Mouse (Mus musculus): Measurements from ENCODE around the gene Ets1. TPM values are rescaled to one million over a fixed set of nuclear protein-coding genes. Genes with fewer than 3 reads are reported as not detected.

Gene Ets1
- polyA plus RNA-seq, 1 experiment from 2014 or later, result 21.7 TPM

GRCm38 (mm10) chr9:32717268-32717920, 81.4 kb downstream of the Ets1 start:
- WGBS, result 76% methylated on average over 12 of the region's 12 CpGs
- 0 out of 2 replicates have a peak, but pooled peaks cover 3% of the 10 kb centered on the region for H3K27me3 ChIP-seq (ENCODE audit: control insufficient read depth, insufficient read depth, low read length)
- no peaks in the 10 kb centered on the region for H3K9me3 ChIP-seq (ENCODE audit: control insufficient read depth, low read length)
- no peak overlapping the region for H3K4me3 ChIP-seq (ENCODE audit: low read depth, low read length)
- H3K36me3 ChIP-seq (ENCODE audit: control insufficient read depth, insufficient read depth, low read length), result no peaks in the 10 kb centered on the region
- H3K4me2 ChIP-seq, result no peak overlapping the region
- DNase-seq (ENCODE audit: low spot score, missing footprints) (no peak), ATAC-seq (ENCODE audit: low FRiP score) (no peak)
- H3K27ac ChIP-seq (ENCODE audit: low read depth, low read length), result no peak overlapping the region
- no peak overlapping the region for H3K9ac ChIP-seq (ENCODE audit: low read length)
- H3K4me1 ChIP-seq (ENCODE audit: control insufficient read depth, insufficient read depth, low read length), result peaks cover 7% of the 10 kb centered on the region

- Histone ChIP-seq H3K36me3 (ENCODE audit: control insufficient read depth, insufficient read depth, low read length) (no peaks in the 10 kb centered on the region), H3K4me2 (no peak overlapping the region), H3K9me3 (ENCODE audit: control insufficient read depth, low read length) (no peaks in the 10 kb centered on the region), H3K9ac (ENCODE audit: low read length) (no peak overlapping the region), H3K4me3 (ENCODE audit: low read depth, low read length) (no peak overlapping the region), H3K4me1 (ENCODE audit: control insufficient read depth, insufficient read depth, low read length) (peaks cover 7% of the 10 kb centered on the region), H3K27me3 (ENCODE audit: control insufficient read depth, insufficient read depth, low read length) (0 out of 2 replicates have a peak, but pooled peaks cover 3% of the 10 kb centered on the region), H3K27ac (ENCODE audit: low read depth, low read length) (no peak overlapping the region)
- ATAC-seq (ENCODE audit: low FRiP score) (no peak), DNase-seq (ENCODE audit: low spot score, missing footprints) (no peak)
- WGBS, result 73% methylated on average over 9 of the region's 9 CpGs
Measured at GRCm38 (mm10) chr9:32717931-32718820, 82.2 kb downstream of the Ets1 start.

GRCm38 (mm10) chr9:32718868-32719267, 82.8 kb downstream of the Ets1 start:
- H3K36me3 ChIP-seq (ENCODE audit: control insufficient read depth, insufficient read depth, low read length), result no peaks in the 10 kb centered on the region
- H3K27me3 ChIP-seq (ENCODE audit: control insufficient read depth, insufficient read depth, low read length), result 0 out of 2 replicates have a peak, but pooled peaks cover 3% of the 10 kb centered on the region
- H3K4me1 ChIP-seq (ENCODE audit: control insufficient read depth, insufficient read depth, low read length), result peaks cover 7% of the 10 kb centered on the region
- H3K27ac ChIP-seq (ENCODE audit: low read depth, low read length), result no peak overlapping the region
- DNase-seq (ENCODE audit: low spot score, missing footprints), result no peak
- 87% methylated on average over 4 of the region's 4 CpGs for WGBS
- no peaks in the 10 kb centered on the region for H3K9me3 ChIP-seq (ENCODE audit: control insufficient read depth, low read length)
- no peak for ATAC-seq (ENCODE audit: low FRiP score)
- no peak overlapping the region for H3K4me2 ChIP-seq
- no peak overlapping the region for H3K4me3 ChIP-seq (ENCODE audit: low read depth, low read length)
- H3K9ac ChIP-seq (ENCODE audit: low read length), result no peak overlapping the region

GRCm38 (mm10) chr9:32719941-32720263, 83.9 kb downstream of the Ets1 start:
- DNase-seq (ENCODE audit: low spot score, missing footprints) (no peak), ATAC-seq (ENCODE audit: low FRiP score) (no peak)
- no peak overlapping the region for H3K4me2 ChIP-seq
- H3K27me3 ChIP-seq (ENCODE audit: control insufficient read depth, insufficient read depth, low read length), result no peaks in the 10 kb centered on the region
- no peak overlapping the region for H3K9ac ChIP-seq (ENCODE audit: low read length)
- peaks cover 7% of the 10 kb centered on the region for H3K4me1 ChIP-seq (ENCODE audit: control insufficient read depth, insufficient read depth, low read length)
- no peak overlapping the region for H3K4me3 ChIP-seq (ENCODE audit: low read depth, low read length)
- H3K36me3 ChIP-seq (ENCODE audit: control insufficient read depth, insufficient read depth, low read length), result no peaks in the 10 kb centered on the region
- no peaks in the 10 kb centered on the region for H3K9me3 ChIP-seq (ENCODE audit: control insufficient read depth, low read length)
- WGBS, result 53% methylated on average over 3 of the region's 3 CpGs
- H3K27ac ChIP-seq (ENCODE audit: low read depth, low read length), result no peak overlapping the region

- Histone ChIP-seq H3K36me3 (ENCODE audit: control insufficient read depth, insufficient read depth, low read length) (no peaks in the 10 kb centered on the region), H3K27ac (ENCODE audit: low read depth, low read length) (no peak overlapping the region), H3K4me1 (ENCODE audit: control insufficient read depth, insufficient read depth, low read length) (peaks cover 7% of the 10 kb centered on the region), H3K27me3 (ENCODE audit: control insufficient read depth, insufficient read depth, low read length) (no peaks in the 10 kb centered on the region), H3K9ac (ENCODE audit: low read length) (no peak overlapping the region), H3K4me3 (ENCODE audit: low read depth, low read length) (no peak overlapping the region), H3K4me2 (no peak overlapping the region), H3K9me3 (ENCODE audit: control insufficient read depth, low read length) (no peaks in the 10 kb centered on the region)
- ATAC-seq (ENCODE audit: low FRiP score), result no peak
- DNase-seq (ENCODE audit: low spot score, missing footprints), result no peak
- 55% methylated on average over 12 of the region's 12 CpGs for WGBS
Measured at GRCm38 (mm10) chr9:32720264-32721031, 84.4 kb downstream of the Ets1 start.

GRCm38 (mm10) chr9:32721081-32721480, 85.1 kb downstream of the Ets1 start:
- 59% methylated on average over 2 of the region's 2 CpGs for WGBS
- DNase-seq (ENCODE audit: low spot score, missing footprints) (no peak), ATAC-seq (ENCODE audit: low FRiP score) (no peak)
- Histone ChIP-seq H3K4me2 (no peak overlapping the region), H3K36me3 (ENCODE audit: control insufficient read depth, insufficient read depth, low read length) (no peaks in the 10 kb centered on the region), H3K27ac (ENCODE audit: low read depth, low read length) (no peak overlapping the region), H3K4me3 (ENCODE audit: low read depth, low read length) (no peak overlapping the region), H3K27me3 (ENCODE audit: control insufficient read depth, insufficient read depth, low read length) (no peaks in the 10 kb centered on the region), H3K9me3 (ENCODE audit: control insufficient read depth, low read length) (no peaks in the 10 kb centered on the region), H3K9ac (ENCODE audit: low read length) (no peak overlapping the region), H3K4me1 (ENCODE audit: control insufficient read depth, insufficient read depth, low read length) (peaks cover 2% of the 10 kb centered on the region; the same call in 1 of the 2 replicates)

GRCm38 (mm10) chr9:32722205-32722604, 86.2 kb downstream of the Ets1 start:
- Histone ChIP-seq H3K27me3 (ENCODE audit: control insufficient read depth, insufficient read depth, low read length) (no peaks in the 10 kb centered on the region), H3K9me3 (ENCODE audit: control insufficient read depth, low read length) (no peaks in the 10 kb centered on the region), H3K27ac (ENCODE audit: low read depth, low read length) (no peak overlapping the region), H3K36me3 (ENCODE audit: control insufficient read depth, insufficient read depth, low read length) (no peaks in the 10 kb centered on the region), H3K4me3 (ENCODE audit: low read depth, low read length) (no peak overlapping the region), H3K9ac (ENCODE audit: low read length) (no peak overlapping the region), H3K4me1 (ENCODE audit: control insufficient read depth, insufficient read depth, low read length) (no peaks in the 10 kb centered on the region), H3K4me2 (no peak overlapping the region)
- 86% methylated on average over 1 of the region's 1 CpGs for WGBS
- ATAC-seq (ENCODE audit: low FRiP score) (no peak), DNase-seq (ENCODE audit: low spot score, missing footprints) (no peak)

- no peaks in the 10 kb centered on the region for H3K27me3 ChIP-seq (ENCODE audit: control insufficient read depth, insufficient read depth, low read length)
- no peak overlapping the region for H3K27ac ChIP-seq (ENCODE audit: low read depth, low read length)
- no peaks in the 10 kb centered on the region for H3K36me3 ChIP-seq (ENCODE audit: control insufficient read depth, insufficient read depth, low read length)
- 68% methylated on average over 3 of the region's 3 CpGs for WGBS
- ATAC-seq (ENCODE audit: low FRiP score) (no peak), DNase-seq (ENCODE audit: low spot score, missing footprints) (no peak)
- H3K9ac ChIP-seq (ENCODE audit: low read length), result no peak overlapping the region
- no peak overlapping the region for H3K4me2 ChIP-seq
- no peaks in the 10 kb centered on the region for H3K4me1 ChIP-seq (ENCODE audit: control insufficient read depth, insufficient read depth, low read length)
- H3K9me3 ChIP-seq (ENCODE audit: control insufficient read depth, low read length), result no peaks in the 10 kb centered on the region
- H3K4me3 ChIP-seq (ENCODE audit: low read depth, low read length), result no peak overlapping the region
Measured at GRCm38 (mm10) chr9:32722969-32723368, 86.9 kb downstream of the Ets1 start.

Measured in midbrain, embryonic 11.5 days (tissue).